Mouse (Mus musculus): ENCODE measurements around the gene Adgrg5. TPM values are rescaled to one million over a fixed set of nuclear protein-coding genes. Genes with fewer than 3 reads are reported as not detected.

Adgrg5 gene
- under 1 TPM in 1 of 2 experiments, not detected in 1; 0.41 TPM for total RNA-seq (2021)
- long read RNA-seq, experiment 1, result 0 reads
- long read RNA-seq, experiment 2, result 0 reads

GRCm38 (mm10) chr8:94923405-94923804 is at the start of gene Adgrg5:
Gene Adgrg5, plus strand, starts transcription at chr8:94923694.
- DNase-seq, result no peak

DNA sequence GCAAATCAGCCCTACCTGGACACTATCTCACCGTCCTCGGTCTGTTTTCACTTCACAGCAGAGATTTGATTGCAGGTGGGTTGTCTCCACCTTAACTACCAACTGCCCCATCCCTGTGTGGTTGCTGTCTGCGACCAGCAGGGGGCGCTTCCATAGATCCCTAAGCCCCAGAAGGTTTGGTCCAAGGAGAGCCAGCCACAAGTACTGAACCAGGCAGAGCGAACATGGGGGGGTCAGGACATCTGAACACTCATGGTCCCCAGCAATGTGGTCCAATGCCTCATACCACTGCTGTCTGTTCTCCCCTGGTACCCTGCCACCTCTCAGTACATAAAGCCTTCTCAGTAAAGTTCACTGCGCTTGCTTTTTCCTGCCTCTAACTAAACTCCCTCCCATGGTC is 49.1 kb upstream of the Adgrg5 start:
- DNase-seq, result peak; percentile 78 to 87

DNA sequence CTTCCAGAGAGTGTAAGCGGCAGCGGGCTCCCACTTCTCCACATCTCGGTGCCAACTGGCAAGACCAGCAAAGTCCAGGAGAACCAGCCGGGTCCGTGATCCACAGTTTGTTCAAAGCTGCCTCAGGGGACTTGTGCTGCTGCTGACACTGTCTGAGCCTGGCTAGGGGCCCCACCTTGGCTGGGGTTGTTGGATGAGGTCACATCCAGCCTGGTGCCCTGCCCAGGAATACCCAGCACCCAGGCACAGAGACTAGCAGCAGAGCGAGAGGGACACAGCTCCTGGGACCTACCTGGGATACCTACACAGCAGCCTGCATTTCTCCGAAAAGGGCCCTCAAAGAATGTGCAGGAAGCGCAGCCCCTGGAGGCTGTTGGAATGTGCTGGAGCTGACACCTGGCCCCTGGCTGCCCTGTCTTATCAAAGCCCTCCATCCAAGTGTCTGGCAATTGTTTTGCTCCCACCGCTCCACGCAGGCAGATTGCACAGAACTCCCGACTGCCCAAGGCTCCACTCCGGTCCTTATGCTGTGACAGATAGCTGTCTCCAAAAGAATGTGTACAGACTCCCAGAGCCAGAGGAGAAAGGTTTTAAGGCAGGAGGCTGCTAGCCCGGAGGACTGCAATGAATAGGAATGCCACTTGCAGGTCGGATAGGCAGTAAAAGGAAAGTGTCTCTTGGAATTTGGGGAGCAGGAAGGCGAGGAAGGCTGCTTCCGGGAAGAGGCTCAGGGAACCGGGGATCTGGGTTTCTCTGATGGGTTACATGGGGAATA is 48.2 kb upstream of the Adgrg5 start:
- peak; percentile 42 to 54 for DNase-seq

- no peak for DNase-seq
Observed at GRCm38 (mm10) chr8:94875871-94876150, 47.7 kb upstream of the Adgrg5 start.

GRCm38 (mm10) chr8:94876197-94876730 is 47.2 kb upstream of the Adgrg5 start, which contains the start of gene Dok4:
Gene Dok4, minus strand, starts transcription at chr8:94876330.
- DNase-seq, result peak; percentile 92 to 94

DNA sequence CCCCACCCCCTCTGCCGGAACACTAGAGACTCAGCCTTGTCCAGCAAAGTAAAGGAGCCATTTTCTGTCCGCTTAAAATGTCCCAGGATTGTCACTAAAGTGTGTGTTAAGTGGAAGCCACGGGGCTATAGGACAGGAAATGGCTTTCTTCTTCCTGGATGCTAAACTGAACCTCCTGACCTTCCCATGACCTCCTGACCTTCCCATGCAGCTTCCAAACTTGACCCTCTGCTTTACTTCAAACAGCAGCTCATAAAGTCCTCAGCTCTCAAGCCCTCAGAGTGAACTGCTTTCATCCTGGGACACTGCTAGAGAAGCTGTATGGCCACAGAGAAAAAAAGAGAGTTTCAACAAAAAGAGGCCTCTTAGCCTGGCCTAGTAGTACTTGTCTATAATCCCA is 46.7 kb upstream of the Adgrg5 start:
- no peak for DNase-seq

- no peak for DNase-seq
Observed at GRCm38 (mm10) chr8:94880742-94881141, 42.8 kb upstream of the Adgrg5 start.

DNA sequence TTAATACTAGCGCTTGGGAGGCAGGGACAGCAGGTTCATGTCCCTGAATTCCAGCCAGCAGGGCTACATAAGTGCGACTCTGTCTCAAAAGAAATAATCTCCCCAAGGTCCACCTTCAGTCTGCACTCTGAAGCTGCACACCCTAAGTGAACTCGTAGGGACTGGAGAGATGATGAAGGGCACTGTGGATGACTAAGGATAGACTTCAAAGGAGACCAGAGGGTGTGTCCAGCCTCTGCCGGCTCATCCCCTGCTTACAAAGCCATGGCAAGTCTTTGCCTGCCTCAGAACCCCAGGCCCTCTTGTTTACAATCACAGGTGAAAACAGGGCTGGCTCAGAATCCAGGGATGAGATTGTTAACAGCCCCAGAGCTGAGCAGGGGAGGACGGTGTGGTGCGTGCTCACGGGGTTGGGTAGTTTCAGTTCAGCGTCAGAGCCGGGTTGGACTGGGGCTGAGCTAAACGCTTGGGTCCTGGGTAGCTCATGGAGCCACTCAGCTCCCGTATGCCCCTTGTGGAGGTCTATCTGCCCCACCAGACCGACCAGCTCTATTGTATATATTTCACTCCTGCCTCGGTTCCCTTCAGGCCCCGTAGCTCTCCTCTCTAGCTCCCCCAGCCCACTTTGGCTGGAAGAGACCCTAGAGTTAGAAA is 35.0 kb upstream of the Adgrg5 start:
- DNase-seq, result no peak

GRCm38 (mm10) chr8:94892917-94893316 is 30.6 kb upstream of the Adgrg5 start:
- no peak for DNase-seq

GRCm38 (mm10) chr8:94899262-94899661 is 24.2 kb upstream of the Adgrg5 start:
- no peak for DNase-seq

DNA sequence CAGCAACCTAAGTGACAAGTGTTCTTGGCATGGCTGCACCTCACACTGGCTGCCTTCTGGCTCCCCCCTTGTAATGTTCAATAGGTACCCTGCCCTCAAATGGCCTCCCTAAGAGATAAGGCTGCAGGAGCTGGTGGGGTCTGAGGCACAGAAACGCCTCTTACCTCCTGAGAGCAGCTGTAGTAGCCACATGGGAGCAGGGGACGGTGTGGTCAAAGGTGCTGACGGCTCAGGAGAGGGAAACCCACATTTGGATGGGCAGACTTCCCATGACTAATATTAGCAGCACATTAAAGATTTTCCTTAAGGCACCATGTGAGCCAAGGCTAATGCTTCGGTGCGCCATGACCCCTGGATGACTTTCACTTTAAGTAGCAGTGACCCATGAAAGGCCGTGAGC is 22.9 kb upstream of the Adgrg5 start:
- peak in 1 of 2 experiments; percentile 50 for DNase-seq

DNA sequence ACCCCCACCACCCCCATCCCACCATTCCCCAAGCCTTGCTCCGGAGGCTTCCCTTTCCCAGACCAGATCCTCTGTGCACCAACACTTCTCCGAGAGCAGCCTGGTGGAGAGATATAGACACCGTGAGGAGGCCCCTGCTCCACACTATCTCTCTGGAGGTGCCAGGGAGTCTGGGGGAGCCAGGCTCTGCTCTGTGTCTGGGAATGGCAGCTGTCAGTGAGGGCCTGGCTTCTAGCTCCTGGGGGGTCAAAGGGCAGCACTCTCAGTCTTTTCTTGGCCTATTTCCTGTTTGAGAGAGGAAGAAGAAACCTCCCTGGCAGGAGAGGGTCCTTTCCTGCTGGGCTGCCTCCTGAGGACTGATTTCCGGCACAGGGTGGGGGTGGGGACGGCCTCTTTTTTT is 22.5 kb upstream of the Adgrg5 start:
- no peak for DNase-seq

- DNase-seq, result no peak
Observed at GRCm38 (mm10) chr8:94903709-94904108, 19.8 kb upstream of the Adgrg5 start.

GRCm38 (mm10) chr8:94904450-94905175 is 18.9 kb upstream of the Adgrg5 start:
- DNase-seq, result peak; percentile 91 to 94

- DNase-seq, result peak in 1 of 2 experiments; percentile 58
Observed at GRCm38 (mm10) chr8:94907591-94908300, 15.7 kb upstream of the Adgrg5 start.

GRCm38 (mm10) chr8:94908847-94909246 is 14.6 kb upstream of the Adgrg5 start:
- peak; percentile 87 to 93 for DNase-seq

DNA sequence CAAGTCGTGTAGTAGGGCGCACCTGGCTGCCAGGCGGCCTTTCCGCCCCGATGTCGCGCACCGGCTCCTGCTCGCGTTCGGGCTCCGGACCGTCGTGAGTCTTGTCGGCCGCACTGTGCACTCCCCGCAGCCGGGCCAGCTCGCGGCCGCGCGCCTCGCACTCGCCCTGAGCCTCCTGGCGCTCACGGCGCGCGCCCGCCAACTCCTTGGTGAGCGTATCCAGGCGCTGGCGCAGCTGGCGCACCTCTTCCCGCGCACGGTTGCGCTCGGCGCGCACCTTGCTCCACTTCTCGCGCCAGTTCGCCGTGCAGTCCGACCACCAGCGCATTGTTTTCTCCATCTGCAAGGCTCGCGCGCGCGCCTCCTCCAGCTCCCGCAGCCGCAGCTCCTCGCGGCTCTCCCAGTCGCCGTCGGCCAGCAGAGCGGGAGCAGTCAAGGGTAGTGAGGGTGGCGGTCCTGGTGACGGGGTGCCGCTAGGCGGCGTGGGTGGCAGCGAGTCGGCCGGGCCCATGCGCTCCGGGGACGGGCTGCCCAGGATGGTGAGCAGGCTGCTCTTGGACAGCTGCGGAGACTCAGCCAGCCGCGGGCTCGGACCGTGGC is 10.3 kb upstream of the Adgrg5 start:
- no peak for DNase-seq

GRCm38 (mm10) chr8:94914256-94914655 is 9.2 kb upstream of the Adgrg5 start:
- DNase-seq, result no peak

DNA sequence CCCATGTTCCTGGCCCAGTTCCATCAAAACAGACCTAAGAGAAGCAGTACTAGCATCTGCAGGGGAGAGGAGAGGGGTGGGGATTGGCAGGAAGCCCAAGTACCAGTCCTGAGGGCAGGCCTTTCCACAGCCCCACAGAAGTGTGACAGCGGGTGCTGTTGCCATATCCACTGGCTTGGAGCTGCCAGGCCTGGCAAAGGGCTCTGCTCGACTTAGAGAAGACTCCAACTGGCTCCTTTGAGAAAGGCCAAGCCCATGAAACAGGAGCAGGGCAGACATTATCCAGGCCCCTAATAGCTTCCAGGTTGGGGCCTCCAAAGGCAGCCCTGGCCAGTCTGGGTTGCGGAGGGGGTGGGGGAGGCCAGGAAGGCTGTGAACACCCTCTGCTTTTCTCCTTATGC is 8.8 kb upstream of the Adgrg5 start:
- DNase-seq, result no peak

GRCm38 (mm10) chr8:94916311-94916959 is 7.1 kb upstream of the Adgrg5 start:
- no peak for DNase-seq

GRCm38 (mm10) chr8:94916960-94917324 is 6.6 kb upstream of the Adgrg5 start:
- DNase-seq, result no peak

All from heart, adult 18-20 months (tissue).